Mouse (Mus musculus) layer of hippocampus, postnatal 14 days (tissue): Measurements from ENCODE around the gene Hacl1. TPM values are rescaled to one million over a fixed set of nuclear protein-coding genes. Genes with fewer than 3 reads are reported as not detected.

Experiments used
- DNase-seq, 2 experiments: peaks; one replicate each; pipeline ENCODE4 v3.0.0; 2021 to 2022; ENCODE audit warnings: low spot score in 2 of 2, mixed read lengths in 1 of 2
- total RNA-seq, 2 experiments: library from RNA; stranded (reverse); gene quantifications; 2 replicates each; pipeline ENCODE4 v1.2.3; 2021

Gene Hacl1
- total RNA-seq, 2 experiments from 2014 or later = 7.7 to 9.9 TPM

GRCm38 (mm10) chr14:31577966-31578735, 62.9 kb downstream of the Hacl1 start:
- no peak for DNase-seq

GRCm38 (mm10) chr14:31576846-31577697, 64.0 kb downstream of the Hacl1 start:
- DNase-seq = no peak

GRCm38 (mm10) chr14:31575866-31576265, 65.2 kb downstream of the Hacl1 start:
- no peak for DNase-seq

GRCm38 (mm10) chr14:31574903-31575665, 66.0 kb downstream of the Hacl1 start:
- no peak for DNase-seq

GRCm38 (mm10) chr14:31572561-31573175, 68.4 kb downstream of the Hacl1 start:
- peak in 1 of 2 experiments; percentile 77 for DNase-seq

- DNase-seq = no peak
Observed at GRCm38 (mm10) chr14:31571419-31571818, 69.7 kb downstream of the Hacl1 start.

GRCm38 (mm10) chr14:31570131-31570951, 70.7 kb downstream of the Hacl1 start:
- no peak for DNase-seq

GRCm38 (mm10) chr14:31569151-31569631, 71.9 kb downstream of the Hacl1 start:
- no peak for DNase-seq

- DNase-seq = no peak
Observed at GRCm38 (mm10) chr14:31565478-31566212, 75.4 kb downstream of the Hacl1 start.

GRCm38 (mm10) chr14:31564452-31565179, 76.5 kb downstream of the Hacl1 start:
- no peak for DNase-seq

- no peak for DNase-seq
Observed at GRCm38 (mm10) chr14:31560886-31561285, 80.2 kb downstream of the Hacl1 start.

- no peak for DNase-seq
Observed at GRCm38 (mm10) chr14:31559216-31559615, 81.9 kb downstream of the Hacl1 start.

- no peak for DNase-seq
Observed at GRCm38 (mm10) chr14:31557784-31558183, 83.3 kb downstream of the Hacl1 start.

GRCm38 (mm10) chr14:31557273-31557672, 83.8 kb downstream of the Hacl1 start:
- no peak for DNase-seq

- no peak for DNase-seq
Observed at GRCm38 (mm10) chr14:31556526-31557260, 84.4 kb downstream of the Hacl1 start.

- DNase-seq = no peak
Observed at GRCm38 (mm10) chr14:31555963-31556434, 85.1 kb downstream of the Hacl1 start.

GRCm38 (mm10) chr14:31555021-31555420, 86.1 kb downstream of the Hacl1 start:
- DNase-seq = no peak
